Mouse (Mus musculus) kidney, postnatal 14 days (tissue): ENCODE measurements at regions not wholly inside any gene's neighbourhood (a gene's known extent, or its start where the extent isn't known, plus 50 kb on each side); places are given as distances from the start of the nearest gene placed in this dataset.
A peak's percentile ranks its signal among the peaks of the same experiment; 100 is the strongest.

Source experiments
- DNase-seq: peaks from one replicate; pipeline ENCODE4 v3.0.0; 2022; ENCODE audit warnings: mixed read lengths

DNA sequence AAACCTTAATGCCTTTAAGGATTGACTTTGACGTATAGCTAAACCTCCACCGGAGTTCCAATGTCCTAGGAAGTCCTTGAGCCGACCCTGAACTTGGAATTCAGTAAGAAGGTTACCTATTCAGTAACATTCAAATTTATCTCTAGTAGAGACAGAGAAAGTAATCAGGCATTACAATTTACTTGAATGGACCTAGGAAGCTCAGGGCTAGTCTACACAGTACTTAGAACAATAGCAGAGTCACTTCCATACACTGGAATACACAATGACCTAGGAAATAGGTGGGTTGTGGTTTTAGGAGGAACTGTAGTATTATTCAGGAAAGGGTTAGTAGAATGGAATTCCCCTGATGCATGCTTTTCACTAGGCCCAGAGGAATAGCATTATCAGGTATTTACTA is 179.2 kb upstream of the Tas2r134 start:
- no peak for DNase-seq

DNA sequence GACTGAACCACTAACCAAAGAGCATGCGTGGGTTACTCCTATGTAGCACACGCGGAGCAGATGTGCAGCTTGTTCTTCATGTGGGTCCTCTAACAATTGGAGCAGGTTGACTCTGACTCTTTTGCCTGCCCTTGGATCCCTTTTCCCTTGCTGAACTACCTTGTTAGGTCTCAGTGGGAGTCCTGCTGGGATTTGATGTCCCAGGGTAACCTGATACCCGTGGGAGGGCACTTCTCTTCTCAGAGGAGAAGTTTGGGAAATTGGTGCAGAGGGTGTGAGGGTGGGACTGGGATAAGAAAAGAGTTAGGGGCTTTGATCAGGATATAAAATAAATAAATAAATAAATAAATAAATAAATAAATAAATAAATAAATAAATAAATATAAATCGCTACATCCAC is 179.7 kb upstream of the Tas2r134 start:
- no peak for DNase-seq

- no peak for DNase-seq
Measured at GRCm38 (mm10) chr2:51444386-51445080, 182.8 kb upstream of the Tas2r134 start.

DNA sequence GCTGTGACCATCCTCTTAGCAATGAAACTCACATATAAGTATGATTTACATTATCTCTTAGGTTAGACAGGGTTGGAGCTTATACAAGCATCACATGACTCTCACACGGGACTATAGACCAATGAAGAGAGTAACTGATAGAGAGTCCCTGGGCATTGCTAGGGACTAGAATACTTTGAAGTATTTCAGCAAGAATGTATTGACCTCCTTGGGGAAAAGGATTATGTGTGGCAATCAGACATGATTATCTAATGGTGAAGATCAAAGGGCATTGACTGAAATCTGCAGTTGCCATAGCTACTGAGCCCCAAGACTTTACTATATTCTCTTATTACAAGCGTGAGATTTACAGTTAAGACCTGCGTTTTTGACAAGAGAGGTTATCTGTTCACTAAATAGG is 183.4 kb upstream of the Tas2r134 start:
- no peak for DNase-seq

DNA sequence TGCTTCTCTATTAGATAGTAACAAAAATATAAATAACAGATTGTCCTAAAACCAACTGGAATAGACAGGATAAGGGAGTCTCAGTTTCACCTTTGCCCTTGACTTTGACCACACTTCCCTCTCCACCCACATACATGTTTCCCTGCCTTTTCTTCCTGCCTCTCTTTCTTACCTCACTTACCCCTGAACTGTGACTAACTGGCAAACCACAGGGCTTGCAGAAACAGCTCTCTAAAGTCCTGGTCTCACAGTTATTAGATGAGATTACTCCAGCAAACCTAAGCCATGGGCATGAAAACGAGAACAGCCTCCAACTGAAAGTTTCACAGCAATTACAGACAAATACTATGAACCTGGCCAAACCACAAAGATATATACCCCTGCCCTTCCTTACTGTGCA is 188.3 kb upstream of the Tas2r134 start:
- DNase-seq: no peak

DNA sequence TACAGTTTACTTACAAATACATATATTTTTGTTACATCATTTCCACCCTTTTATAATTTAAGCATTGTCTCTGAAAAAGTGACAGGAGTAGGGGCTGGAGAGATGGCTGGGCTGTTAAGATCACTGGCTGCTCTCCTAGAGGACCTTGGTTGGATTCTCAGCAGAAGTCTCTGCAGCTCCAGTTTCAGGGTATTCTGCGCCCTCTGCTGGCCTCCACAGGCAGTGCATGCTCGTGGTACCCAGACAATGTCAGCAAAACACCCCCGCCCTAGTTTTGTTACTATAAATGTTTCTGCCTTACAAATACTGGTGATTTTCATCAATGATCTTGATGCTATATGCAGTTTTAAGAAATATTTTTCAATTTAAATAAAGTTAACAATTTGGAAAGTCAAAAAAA is 190.7 kb upstream of the Tas2r134 start:
- peak; percentile 8 for DNase-seq

DNA sequence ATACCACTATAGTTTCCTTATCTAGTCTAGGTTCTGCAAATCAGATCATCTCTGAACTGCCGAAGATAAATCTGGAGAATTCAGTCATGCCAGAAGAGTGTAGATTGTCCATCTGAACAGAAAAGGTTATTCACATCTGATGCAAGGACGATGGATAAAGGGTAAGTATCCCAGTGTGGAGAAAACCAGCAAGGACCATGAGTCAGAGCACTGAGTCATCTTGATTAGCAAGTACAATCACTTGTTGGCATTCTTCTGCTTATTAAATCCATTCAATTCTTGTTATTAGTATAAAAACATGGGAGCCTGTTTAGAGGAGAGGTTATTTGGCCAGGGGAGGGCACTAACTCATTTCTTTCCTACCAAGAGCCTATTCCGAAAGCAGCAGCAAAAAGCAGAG is 195.7 kb upstream of the Tas2r134 start:
- no peak for DNase-seq

DNA sequence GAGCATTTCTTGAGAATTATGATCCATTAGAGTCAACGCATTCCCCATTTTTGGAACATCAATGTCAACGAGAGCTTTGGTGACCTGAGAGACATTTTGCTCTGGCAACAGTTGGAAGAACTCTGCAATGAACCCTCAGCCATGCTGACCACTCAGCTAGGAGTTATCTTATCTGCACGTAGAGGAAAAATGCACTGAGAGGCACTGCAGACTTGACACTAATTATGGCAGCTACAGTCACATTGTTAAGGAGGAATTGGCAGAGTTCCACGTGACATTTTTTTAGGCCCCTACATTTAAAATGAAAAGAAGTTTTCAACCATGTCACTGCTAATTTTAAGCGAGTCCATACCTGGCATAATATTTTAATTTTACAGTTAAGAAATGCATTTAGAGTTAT is 197.6 kb upstream of the Tas2r134 start:
- no peak for DNase-seq

DNA sequence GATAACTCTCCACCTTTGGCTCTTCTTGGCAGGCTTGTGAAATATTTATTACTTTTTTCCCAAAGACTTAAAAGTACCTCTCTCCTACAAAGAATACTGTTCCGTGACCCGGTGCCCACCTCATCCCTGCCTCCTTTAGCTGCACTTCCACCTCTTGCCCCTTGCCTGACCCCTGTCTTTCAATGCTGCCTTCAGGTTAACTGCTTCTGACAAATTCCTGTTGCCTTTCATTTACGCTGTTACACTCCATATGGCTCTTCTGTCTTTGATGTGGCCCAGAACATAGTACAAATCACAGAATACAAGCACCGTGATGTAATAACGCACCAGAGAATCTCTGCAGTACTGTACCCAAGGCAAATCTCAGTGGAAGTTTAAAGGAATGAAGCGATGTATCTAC is 204.9 kb upstream of the Tas2r134 start:
- no peak for DNase-seq

GRCm38 (mm10) chr2:51417908-51418690 is 209.2 kb upstream of the Tas2r134 start:
- DNase-seq: no peak

GRCm38 (mm10) chr2:51388390-51388789 is 238.9 kb upstream of the Tas2r134 start:
- DNase-seq: no peak

DNA sequence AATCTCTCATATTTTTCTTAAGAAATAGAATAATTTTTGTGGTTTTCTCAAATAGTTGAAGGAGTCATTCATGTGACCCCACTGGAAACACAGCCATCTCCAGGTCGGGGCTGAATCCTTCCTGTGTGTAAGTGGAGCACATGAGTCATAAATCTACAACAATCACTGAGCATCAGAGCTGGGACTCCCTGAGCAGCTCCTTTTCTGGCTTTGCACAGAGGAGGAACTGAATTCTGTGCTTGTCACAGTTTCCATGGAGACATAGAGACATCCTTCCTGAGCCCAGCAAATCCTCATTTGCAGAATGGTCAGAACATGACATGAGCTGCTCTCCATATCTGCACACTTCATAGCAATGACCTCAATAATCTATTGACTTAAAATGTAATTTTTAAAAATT is 238.2 kb upstream of the Rnd3 start:
- DNase-seq: no peak

- no peak for DNase-seq
Measured at GRCm38 (mm10) chr2:51376597-51376996, 227.7 kb upstream of the Rnd3 start.

DNA sequence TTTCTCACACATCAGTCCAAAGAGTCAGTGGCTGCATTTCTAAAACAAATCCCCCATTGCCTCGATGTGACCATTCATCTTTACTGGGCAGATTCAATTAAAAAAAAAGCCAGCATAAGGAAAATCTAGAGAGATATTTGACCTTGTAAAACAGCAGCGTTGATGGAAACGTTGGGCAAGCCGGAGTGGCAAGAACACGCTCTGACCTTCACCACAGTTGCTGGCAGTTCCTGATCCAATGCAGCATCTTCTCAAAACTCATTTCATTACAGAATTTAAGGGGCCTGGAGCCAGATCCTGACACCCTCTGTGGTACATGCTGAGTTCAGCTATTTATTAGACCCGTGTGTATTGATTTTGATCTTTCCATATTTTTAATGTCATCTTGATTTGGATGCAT is 225.7 kb upstream of the Rnd3 start:
- no peak for DNase-seq

DNA sequence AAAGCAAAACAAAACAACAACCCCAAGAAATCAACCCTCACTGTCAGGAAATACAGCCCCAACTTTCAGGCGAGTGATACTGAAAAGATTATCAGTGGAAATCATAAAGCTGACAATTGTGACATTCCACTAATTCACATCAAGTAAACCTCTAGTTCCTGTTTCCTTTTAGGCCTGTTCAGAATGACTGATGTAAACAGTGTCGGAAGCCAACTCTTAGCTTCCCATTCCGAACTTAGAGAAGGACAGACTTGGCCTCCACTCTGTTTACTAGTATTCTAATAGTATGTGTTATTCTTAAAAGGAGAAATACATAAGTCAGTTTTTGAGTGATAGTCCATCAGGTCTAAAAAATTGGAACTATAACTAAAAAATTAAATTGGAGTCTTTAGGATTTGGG is 223.9 kb upstream of the Rnd3 start:
- DNase-seq: no peak

GRCm38 (mm10) chr2:51362825-51363616 is 214.1 kb upstream of the Rnd3 start:
- DNase-seq: no peak

- DNase-seq: no peak
Measured at GRCm38 (mm10) chr2:51355281-51355680, 206.4 kb upstream of the Rnd3 start.

GRCm38 (mm10) chr2:51354800-51355199 is 205.9 kb upstream of the Rnd3 start:
- no peak for DNase-seq

DNA sequence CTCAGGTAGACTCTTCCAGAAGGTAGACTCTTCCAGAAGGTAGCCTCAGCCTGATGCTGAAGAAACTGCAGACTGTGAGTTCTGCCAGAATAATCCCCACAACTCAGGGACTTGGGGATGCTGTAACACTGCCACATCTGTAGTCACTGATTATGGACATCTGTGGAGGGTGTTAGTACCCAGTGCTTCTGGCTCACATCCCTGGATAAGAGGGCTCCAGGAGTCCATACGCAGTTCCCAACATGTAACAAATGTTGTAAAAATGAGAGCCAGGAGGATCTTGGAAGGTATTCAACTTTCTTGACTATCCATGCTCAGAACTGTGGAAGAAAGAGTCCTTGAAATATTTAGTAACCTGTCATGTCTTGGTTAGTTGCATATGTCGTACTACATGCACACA is 200.7 kb upstream of the Rnd3 start:
- no peak for DNase-seq

- DNase-seq: no peak
Measured at GRCm38 (mm10) chr2:51348774-51349173, 199.9 kb upstream of the Rnd3 start.

GRCm38 (mm10) chr2:51347086-51347485 is 198.2 kb upstream of the Rnd3 start:
- no peak for DNase-seq

DNA sequence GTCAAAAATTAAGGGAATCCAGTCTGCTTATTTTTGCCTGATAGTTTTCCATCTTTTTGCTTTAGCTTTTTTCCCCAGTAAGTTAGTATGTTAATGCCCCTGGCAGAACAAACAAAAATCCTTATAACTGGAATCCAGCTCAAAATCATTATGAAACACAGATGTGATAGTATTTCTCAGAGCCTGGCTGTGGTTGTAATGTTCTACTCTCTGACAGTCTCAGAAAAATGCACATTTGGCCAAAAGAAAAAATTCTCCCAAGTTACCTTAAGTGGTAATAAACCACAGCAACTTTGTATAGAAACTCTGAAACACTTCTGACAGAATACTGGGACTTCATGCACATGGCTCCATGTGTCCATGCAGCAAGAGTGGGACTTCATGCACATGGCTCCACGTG is 193.5 kb upstream of the Rnd3 start:
- DNase-seq: no peak

- no peak for DNase-seq
Measured at GRCm38 (mm10) chr2:51334437-51334836, 185.5 kb upstream of the Rnd3 start.

- DNase-seq: no peak
Measured at GRCm38 (mm10) chr2:51327081-51327480, 178.2 kb upstream of the Rnd3 start.
